Mouse (Mus musculus): Measurements from ENCODE around the gene Rab13. TPM values are rescaled to one million over a fixed set of nuclear protein-coding genes. Genes with fewer than 3 reads are reported as not detected.

The Rab13 gene
- total RNA-seq (2023), result 1 to 10 TPM; 1.5 to 1.8 TPM

DNA sequence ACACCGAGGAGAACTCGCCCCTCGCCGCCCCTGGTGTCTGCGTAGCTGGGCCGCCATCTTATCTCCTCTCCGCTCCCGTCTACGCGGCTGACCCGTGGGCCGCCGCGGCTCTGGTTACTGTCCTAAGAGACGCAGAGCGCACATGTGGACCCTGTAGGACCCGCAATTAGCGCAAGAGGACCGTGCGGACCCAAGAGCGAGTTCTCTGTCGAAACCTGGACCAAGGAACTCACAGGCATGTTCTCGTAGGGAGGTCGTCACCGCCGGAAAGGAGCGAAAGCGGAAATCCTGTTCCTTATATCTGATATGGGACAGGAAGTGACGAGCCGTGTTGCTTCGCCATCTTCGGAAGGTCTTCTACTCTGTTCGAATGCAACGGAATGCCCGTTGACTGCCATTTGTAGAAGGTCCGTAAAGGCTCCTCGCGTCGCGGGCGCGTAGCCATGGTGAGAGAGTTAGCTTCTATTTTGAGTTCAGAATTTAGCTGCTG lies at the start of gene Rab13, which contains the start of gene Rps27:
TSS of gene Rab13 (plus strand) at position 319 of the 490 bp plus-strand sequence.
TSS of gene Rps27 (minus strand) at position 275 of the 490 bp plus-strand sequence.

DNA sequence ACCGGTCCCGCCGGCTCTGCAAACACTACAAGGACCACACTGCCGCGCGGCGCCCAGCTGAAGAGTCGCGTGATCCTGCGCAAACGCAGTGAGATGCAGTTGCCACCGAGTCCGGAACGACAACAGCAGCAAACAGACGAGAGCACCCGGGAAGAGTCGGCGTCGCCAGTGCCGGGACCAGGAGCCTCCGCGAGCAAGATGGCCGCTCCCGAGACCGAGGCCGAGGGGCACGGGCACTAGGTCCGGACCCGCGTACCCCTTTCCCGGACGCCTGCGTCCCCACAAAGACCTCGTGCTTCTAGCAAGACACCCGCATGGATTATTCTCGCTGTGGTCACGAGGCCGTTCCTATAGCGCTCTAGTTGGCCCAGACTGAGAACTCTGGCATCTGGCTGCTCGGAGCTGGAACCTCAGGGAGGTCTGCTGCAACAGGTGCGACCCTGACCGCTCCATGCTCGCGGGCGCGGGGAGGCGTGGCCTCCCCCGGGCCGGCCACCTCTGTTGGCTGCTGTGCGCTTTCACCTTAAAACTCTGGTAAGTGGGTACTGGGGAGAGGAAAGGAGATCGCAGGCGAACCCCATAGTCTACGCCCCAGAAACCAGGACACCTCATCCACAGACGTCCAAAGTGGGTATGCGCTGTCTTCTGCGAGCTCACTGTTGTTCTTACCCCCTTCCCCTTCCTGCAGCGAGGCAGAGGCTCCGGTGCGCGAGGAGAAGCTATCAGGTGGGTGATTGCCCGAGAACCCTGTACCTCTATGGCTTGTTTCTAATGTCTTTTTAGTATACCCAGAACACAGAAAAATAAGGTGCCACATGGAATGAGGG lies 18.2 kb downstream of the Rab13 start, which contains the start of gene Jtb:
TSS of gene Jtb (plus strand) at position 91 of the 827 bp plus-strand sequence.

DNA sequence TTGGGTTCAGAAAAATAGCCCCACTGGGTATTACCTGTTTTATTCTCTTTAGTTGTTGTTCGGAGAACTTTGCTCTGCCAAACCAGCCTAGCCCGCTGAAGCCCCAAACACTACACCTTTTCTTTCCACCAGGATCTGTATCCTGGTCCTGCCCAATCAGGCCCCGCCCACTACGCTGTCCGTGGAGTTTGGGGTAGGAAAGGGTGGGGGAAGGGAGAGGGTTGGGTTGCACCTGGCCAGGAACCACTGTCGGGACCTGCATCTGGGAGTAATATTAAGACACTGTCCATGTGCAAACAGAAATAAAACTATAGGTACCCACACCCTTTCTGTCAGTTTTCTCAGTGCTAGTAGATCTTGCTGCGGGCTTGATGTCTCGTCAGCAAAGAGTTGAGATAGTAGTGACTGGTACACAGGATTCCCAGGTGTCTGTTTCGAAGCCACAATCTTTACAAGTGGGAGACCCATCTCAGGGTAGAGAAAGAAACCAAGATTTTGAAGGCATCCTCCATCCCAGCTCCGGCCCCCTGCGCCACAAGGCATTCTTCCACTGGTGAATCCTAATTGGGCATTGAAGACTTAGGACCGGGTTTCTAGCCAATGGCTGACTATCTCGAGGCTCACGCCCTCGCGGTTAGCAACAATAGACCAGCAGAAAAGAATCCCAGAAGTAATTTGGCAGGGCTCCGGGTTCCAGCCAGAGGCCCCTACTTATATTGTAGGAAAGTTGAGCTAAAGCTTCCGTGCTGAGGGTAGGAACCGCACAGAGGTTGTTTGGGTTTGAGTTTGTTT lies 29.7 kb downstream of the Rab13 start, which contains the start of gene Creb3l4:
TSS of gene Creb3l4 (minus strand) at position 529 of the 792 bp plus-strand sequence.

DNA sequence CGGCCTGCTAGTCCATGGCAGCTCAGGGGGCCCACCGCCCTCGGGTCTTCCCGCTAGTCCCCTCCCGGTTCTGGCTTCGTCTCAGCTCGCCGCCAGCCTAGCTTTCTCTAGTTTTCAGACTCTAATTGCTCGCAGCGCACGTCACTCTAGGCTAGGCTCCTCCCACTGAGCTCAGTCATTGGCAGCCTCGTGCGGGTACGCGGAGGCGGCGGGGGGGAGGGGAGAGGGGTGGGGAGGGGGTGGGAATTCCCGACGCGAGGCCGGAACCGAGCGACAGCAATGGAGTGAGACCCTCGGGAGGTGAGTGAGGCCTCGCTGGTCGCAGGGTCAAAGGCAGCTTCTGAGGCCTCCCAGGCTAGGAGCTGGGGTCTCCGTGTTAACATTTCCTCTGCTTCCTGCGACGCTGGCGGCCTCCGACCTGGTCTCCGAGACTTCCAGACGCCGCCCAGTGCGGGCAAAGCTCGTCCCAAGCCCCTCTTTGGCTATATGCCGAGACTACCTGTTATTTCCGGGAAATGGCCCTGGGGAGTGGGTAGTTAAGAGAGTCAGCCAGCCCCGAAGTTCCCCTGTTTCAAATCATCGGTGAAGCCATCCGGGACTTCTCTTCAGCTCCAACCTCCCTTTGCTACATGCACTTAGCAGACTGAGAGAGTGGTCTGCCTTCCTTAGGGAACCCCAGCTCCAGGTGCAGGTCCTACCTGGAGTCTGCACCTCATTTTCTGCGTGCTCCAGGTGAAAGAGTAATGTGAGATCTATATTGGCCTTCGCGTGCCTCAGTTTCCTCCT lies 34.7 kb downstream of the Rab13 start, which contains the start of gene Slc39a1:
TSS of gene Slc39a1 (plus strand) at position 213 of the 786 bp plus-strand sequence.

DNA sequence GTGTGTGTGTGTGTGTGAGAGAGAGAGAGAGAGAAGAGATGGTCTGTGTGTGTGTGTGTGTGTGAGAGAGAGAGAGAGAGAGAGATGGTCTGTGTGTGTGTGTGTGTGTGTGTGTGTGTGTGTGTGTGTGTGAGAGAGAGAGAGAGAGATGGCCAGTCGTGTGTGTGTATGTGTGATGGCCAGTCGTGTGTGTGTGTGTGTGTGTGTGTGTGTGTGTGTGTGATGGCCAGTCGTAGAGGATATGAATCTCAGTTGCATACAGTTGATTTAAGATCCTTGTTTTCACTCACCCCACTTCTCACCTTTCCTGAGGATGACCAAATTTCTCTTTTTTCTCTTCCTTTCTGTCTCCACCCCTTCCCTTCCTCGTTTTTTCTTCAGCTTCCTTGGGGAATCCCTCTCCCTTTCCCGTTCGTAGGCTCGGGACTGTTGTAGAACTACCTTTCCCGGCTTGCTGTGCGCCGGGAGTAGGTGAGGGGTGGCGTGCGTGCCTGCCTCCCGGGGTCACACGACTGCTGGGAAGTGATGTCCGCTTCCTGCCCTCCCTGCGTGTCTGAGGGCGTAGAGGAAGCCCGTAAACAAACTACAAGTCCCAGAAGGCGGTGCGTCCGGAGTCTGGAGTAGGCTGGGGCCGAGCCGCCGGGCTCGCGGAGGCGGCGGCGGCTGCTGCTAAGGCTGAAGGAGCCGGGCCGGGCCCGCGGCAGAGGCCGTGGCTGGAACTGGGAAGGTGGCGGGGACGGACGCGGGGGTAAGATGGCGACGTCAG lies 40.3 kb downstream of the Rab13 start, which contains the start of gene Crtc2:
TSS of gene Crtc2 (plus strand) at position 511 of the 766 bp plus-strand sequence.

DNA sequence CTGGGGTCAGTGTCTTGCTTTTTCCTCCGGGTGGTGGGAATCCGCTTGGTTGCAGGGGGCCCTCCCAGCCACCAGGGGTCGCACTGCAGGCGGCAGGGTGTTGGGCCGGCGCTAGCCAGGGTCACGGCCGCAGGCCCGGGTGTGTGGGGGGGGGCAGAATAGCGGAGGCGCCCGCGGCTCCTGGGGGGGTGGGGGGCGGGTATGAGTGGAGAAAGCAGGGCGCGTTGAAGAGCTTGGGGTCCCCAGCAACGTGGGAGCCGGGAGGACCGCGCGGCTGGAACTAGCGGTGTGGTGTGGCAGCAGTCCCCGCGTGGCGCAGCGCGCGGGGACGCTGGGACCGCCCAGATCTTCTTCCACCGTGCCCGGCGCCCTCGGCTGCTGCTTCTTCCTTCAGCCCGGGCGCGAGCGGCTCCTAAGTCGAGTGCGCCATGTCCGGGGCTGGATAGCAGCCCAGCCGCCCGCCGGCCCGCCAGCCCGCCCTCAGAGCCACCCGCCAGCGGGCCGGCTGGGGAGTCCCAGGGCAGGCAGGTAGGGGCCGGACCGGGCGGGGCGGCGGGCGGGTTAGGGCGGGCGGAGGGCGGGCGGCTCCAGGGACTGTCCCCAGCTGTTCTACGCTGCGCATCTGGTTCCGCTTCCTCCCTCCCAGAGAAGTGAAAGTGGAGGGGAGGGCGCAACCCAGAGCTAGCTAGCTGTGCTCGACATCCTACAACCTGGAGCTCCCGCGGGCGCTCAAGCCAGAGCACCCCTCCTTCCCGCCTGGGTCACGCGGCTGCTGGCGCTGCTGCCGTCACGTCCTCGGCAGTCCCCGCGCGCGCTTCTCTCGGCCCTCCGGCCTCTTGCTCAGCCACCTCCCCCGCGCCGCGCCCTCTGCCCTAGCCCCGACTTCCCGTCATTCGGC lies 51.8 kb downstream of the Rab13 start, which contains the start of gene Dennd4b:
TSS of gene Dennd4b (plus strand) at position 152 of the 898 bp plus-strand sequence.

Other genes with a start within 250 kb of the Rab13 start
- gene Hax1, start 214.9 kb upstream of the Rab13 start, total RNA-seq (2023), result 10 to 100 TPM; 49.4 to 58.5 TPM
- 10 to 100 TPM; 60.3 to 68.3 TPM for gene 4933434E20Rik, start 162.1 kb upstream of the Rab13 start, total RNA-seq (2023)
- gene Ubap2l, start 161.1 kb upstream of the Rab13 start, total RNA-seq (2023), result 100 to 1,000 TPM; 200 to 228 TPM
- 100 to 1,000 TPM; 594 to 595 TPM for gene Tpm3, start 141.0 kb upstream of the Rab13 start, total RNA-seq (2023)
- under 1 TPM; 0.61 to 0.63 TPM for gene Nup210l, start 109.6 kb upstream of the Rab13 start, total RNA-seq (2023)
- gene Rps27, start within 50 bp of the Rab13 start, total RNA-seq (2023), result 1,000 to 10,000 TPM; 4,171 to 4,463 TPM
- gene Jtb, start 17.9 kb downstream of the Rab13 start, total RNA-seq (2023), result 10 to 100 TPM; 58.2 to 59.8 TPM
- gene Creb3l4, start 29.8 kb downstream of the Rab13 start, total RNA-seq (2023), result under 1 TPM in 1 of 2 experiments, not detected in 1; 0.49 TPM
- 10 to 100 TPM; 60.0 to 71.1 TPM for gene Slc39a1, start 34.5 kb downstream of the Rab13 start, total RNA-seq (2023)
- 100 to 1,000 TPM in 1 of 2 experiments, 10 to 100 TPM in 1; 96.3 to 105 TPM for gene Crtc2, start 40.5 kb downstream of the Rab13 start, total RNA-seq (2023)
- gene Dennd4b, start 51.5 kb downstream of the Rab13 start, total RNA-seq (2023), result 100 to 1,000 TPM in 1 of 2 experiments, 10 to 100 TPM in 1; 95.5 to 103 TPM
- gene Gatad2b, start 79.5 kb downstream of the Rab13 start, total RNA-seq (2023), result 10 to 100 TPM; 77.6 to 81.0 TPM
- 1 to 10 TPM; 1.1 to 1.5 TPM for gene Slc27a3, start 176.2 kb downstream of the Rab13 start, total RNA-seq (2023)
- gene Ints3, start 219.9 kb downstream of the Rab13 start, total RNA-seq (2023), result 10 to 100 TPM; 35.1 to 39.0 TPM

All from monocyte, adult 59 days (primary cell).